Mouse (Mus musculus) CH12.LX (cell line): ENCODE data around the gene Atp5l. TPM values are rescaled to one million over a fixed set of nuclear protein-coding genes. Genes with fewer than 3 reads are reported as not detected.

ENCODE experiments used
- DNase-seq: peaks from one replicate; pipeline ENCODE4 v3.0.0-alpha.2; 2013; ENCODE audit errors: extremely low read depth
- H3K27ac ChIP-seq: 2 replicates; pipeline ENCODE4 v1.5.1; 2012; ENCODE audit warnings: low read depth, mild to moderate bottlenecking, control low read depth, moderate library complexity; ENCODE audit not compliant: insufficient read depth
- H3K27me3 ChIP-seq: replicated peaks from 2 replicates; pipeline ENCODE3; 2012; ENCODE audit warnings: inconsistent platforms
- H3K36me3 ChIP-seq, 2 experiments: replicated peaks in 1 of 2; 2 replicates each; pipeline versions ENCODE3 to v1.6.1; 2012; ENCODE audit warnings: inconsistent platforms in 1 of 2, low read length in 1 of 2, mild to moderate bottlenecking in 1 of 2, mixed read lengths in 1 of 2, moderate library complexity in 1 of 2; ENCODE audit not compliant: control insufficient read depth in 1 of 2, insufficient read depth in 1 of 2
- H3K4me1 ChIP-seq, 2 experiments: 2 replicates each; pipeline ENCODE4 v1.6.1; 2012; ENCODE audit warnings: inconsistent platforms in 1 of 2, moderate library complexity in 1 of 2; ENCODE audit not compliant: insufficient read depth in 2 of 2, control insufficient read depth in 1 of 2
- H3K4me2 ChIP-seq: 2 replicates; pipeline ENCODE4 v1.6.1; 2012; ENCODE audit warnings: low read depth, mild to moderate bottlenecking, control low read depth; ENCODE audit not compliant: poor library complexity, insufficient read depth, severe bottlenecking
- H3K4me3 ChIP-seq, 3 experiments: fragments of 150-350 bp in 1 of 3; sonication (generic) in 1 of 3; replicated peaks in 1 of 3; 2 replicates each; pipeline versions ENCODE3 to v1.5.1; 2011 to 2012; ENCODE audit warnings: low read depth in 2 of 3, low read length in 2 of 3, mild to moderate bottlenecking in 2 of 3, moderate library complexity in 2 of 3, control low read depth in 1 of 3, improper control_type of control experiment in 1 of 3, inconsistent platforms in 1 of 3, mixed read lengths in 1 of 3; ENCODE audit not compliant: poor library complexity in 1 of 3
- H3K79me2 ChIP-seq: replicated peaks from 2 replicates; pipeline ENCODE4 v1.6.1; 2012; ENCODE audit warnings: mild to moderate bottlenecking, moderate library complexity; ENCODE audit not compliant: control insufficient read depth, poor library complexity, insufficient read depth, severe bottlenecking; ENCODE audit errors: extremely low read depth
- H3K9ac ChIP-seq: 2 replicates; pipeline ENCODE4 v1.6.1; 2012; ENCODE audit warnings: low read depth, mild to moderate bottlenecking, control low read depth, moderate library complexity; ENCODE audit not compliant: insufficient read depth
- H3K9me3 ChIP-seq: replicated peaks from 2 replicates; pipeline ENCODE3; 2012; ENCODE audit warnings: low read length, inconsistent platforms, mixed read lengths
- BHLHE40 ChIP-seq: IDR thresholded peaks from 2 replicates; pipeline ENCODE4 v1.6.1; 2011; ENCODE audit warnings: mild to moderate bottlenecking, low read depth, low read length, improper control_type of control experiment
- CHD1 ChIP-seq: IDR thresholded peaks from 2 replicates; pipeline ENCODE4 v1.6.1; 2012; ENCODE audit warnings: low read depth, low read length, improper control_type of control experiment, inconsistent platforms
- CTCF ChIP-seq, 2 experiments: IDR thresholded peaks in 1 of 2; conservative IDR thresholded peaks in 1 of 2; 2 replicates each; pipeline ENCODE4 v1.5.1; 2011 to 2012; ENCODE audit warnings: low read depth in 2 of 2, low read length in 2 of 2, improper control_type of control experiment in 1 of 2, inconsistent platforms in 1 of 2, mild to moderate bottlenecking in 1 of 2, moderate library complexity in 1 of 2
- ELF1 ChIP-seq: IDR thresholded peaks from 2 replicates; pipeline ENCODE4 v1.6.1; 2014; ENCODE audit warnings: low read depth, mild to moderate bottlenecking, inconsistent platforms, low read length, improper control_type of control experiment
- EP300 ChIP-seq: IDR thresholded peaks from 2 replicates; pipeline ENCODE4 v1.6.1; 2011; ENCODE audit warnings: low read length, improper control_type of control experiment
- ETS1 ChIP-seq: conservative IDR thresholded peaks from 2 replicates; pipeline ENCODE4 v1.6.1; 2012; ENCODE audit warnings: low read depth, mild to moderate bottlenecking, inconsistent platforms, low read length, improper control_type of control experiment, moderate library complexity
- GABPA ChIP-seq: IDR thresholded peaks from 2 replicates; pipeline ENCODE4 v1.6.1; 2012; ENCODE audit warnings: low read depth, low read length, improper control_type of control experiment, inconsistent platforms; ENCODE audit not compliant: insufficient replicate concordance
- HCFC1 ChIP-seq: IDR thresholded peaks from 2 replicates; pipeline ENCODE4 v1.6.1; 2012; ENCODE audit warnings: low read depth, mild to moderate bottlenecking, inconsistent platforms, low read length, improper control_type of control experiment
- IRF4 ChIP-seq: IDR thresholded peaks from 2 replicates; pipeline ENCODE4 v1.6.1; 2014; ENCODE audit warnings: low read depth, mild to moderate bottlenecking, inconsistent platforms, low read length, improper control_type of control experiment
- KAT2A ChIP-seq: IDR thresholded peaks from 2 replicates; pipeline ENCODE4 v1.6.1; 2012; ENCODE audit warnings: low read length, improper control_type of control experiment, inconsistent platforms; ENCODE audit not compliant: insufficient replicate concordance
- MAX ChIP-seq: IDR thresholded peaks from 2 replicates; pipeline ENCODE4 v1.6.1; 2011; ENCODE audit warnings: low read length, improper control_type of control experiment
- MAZ ChIP-seq: IDR thresholded peaks from 2 replicates; pipeline ENCODE4 v1.6.1; 2012; ENCODE audit warnings: low read depth, mild to moderate bottlenecking, inconsistent platforms, low read length, improper control_type of control experiment, moderate library complexity
- MXI1 ChIP-seq: IDR thresholded peaks from 2 replicates; pipeline ENCODE4 v1.6.1; 2011; ENCODE audit warnings: mild to moderate bottlenecking, low read depth, low read length, improper control_type of control experiment
- NELFE ChIP-seq: IDR thresholded peaks from 2 replicates; pipeline ENCODE4 v1.6.1; 2011; ENCODE audit warnings: low read depth, low read length, improper control_type of control experiment
- NRF1 ChIP-seq: IDR thresholded peaks from 2 replicates; pipeline ENCODE4 v1.6.1; 2014; ENCODE audit warnings: low read depth, mild to moderate bottlenecking, inconsistent platforms, low read length, improper control_type of control experiment, moderate library complexity
- POLR2A ChIP-seq: IDR thresholded peaks from 2 replicates; pipeline ENCODE4 v1.6.1; 2011; ENCODE audit warnings: low read depth, mild to moderate bottlenecking, improper control_type of control experiment, low read length
- RAD21 ChIP-seq: IDR thresholded peaks from 2 replicates; pipeline ENCODE4 v1.6.1; 2011; ENCODE audit warnings: low read depth, mild to moderate bottlenecking, low read length, improper control_type of control experiment, moderate library complexity
- SIN3A ChIP-seq: IDR thresholded peaks from 2 replicates; pipeline ENCODE4 v1.6.1; 2012; ENCODE audit warnings: low read length, improper control_type of control experiment, inconsistent platforms
- SMC3 ChIP-seq: IDR thresholded peaks from 2 replicates; pipeline ENCODE4 v1.6.1; 2011; ENCODE audit warnings: low read depth, low read length, improper control_type of control experiment
- TBP ChIP-seq: conservative IDR thresholded peaks from 2 replicates; pipeline ENCODE4 v1.6.1; 2011; ENCODE audit warnings: low read depth, low read length, improper control_type of control experiment
- ZKSCAN1 ChIP-seq: IDR thresholded peaks from 2 replicates; pipeline ENCODE4 v1.6.1; 2012; ENCODE audit warnings: low read depth, inconsistent platforms, low read length, improper control_type of control experiment, borderline replicate concordance
- ZMIZ1 ChIP-seq: IDR thresholded peaks from 2 replicates; pipeline ENCODE4 v1.6.1; 2012; ENCODE audit warnings: low read depth, mild to moderate bottlenecking, inconsistent platforms, low read length, improper control_type of control experiment
- dilution Hi-C: fragments of 300-500 bp; cut with MboI; formaldehyde crosslinking; loops from 2 replicates; pipeline ENCODE4 v1.14.3; 2020; ENCODE audit warnings: low sequenced_read_pairs; ENCODE audit not compliant: extremely low pct_unique_long_range_greater_than_20kb, extremely low pct_ligation_motif_present
- in situ Hi-C: fragments of 300-500 bp; cut with MboI; formaldehyde crosslinking; loops from 3 replicates; pipeline ENCODE4 v1.14.3; 2019; ENCODE audit warnings: low sequenced_read_pairs, low pct_ligation_motif_present, low pct_unique_long_range_greater_than_20kb, mixed read lengths
- polyA plus RNA-seq: library from polyadenylated mRNA; unstranded; fragments of >175 nt; gene quantifications from 2 replicates; pipeline ENCODE4 v1.2.1, GENCODE M21; 2012; ENCODE audit warnings: low read depth; ENCODE audit not compliant: insufficient read length
- total RNA-seq, 2 experiments: library from RNA; depleted of rRNA; stranded (reverse); fragments of 300-350 nt in 1 of 2; fragments of >200 nt in 1 of 2; gene quantifications; 2 replicates each; pipeline ENCODE4 v1.2.3; 2012 to 2014

The Atp5l gene
- total RNA-seq (2012; rRNA removed) (490 and 550 TPM in 2 replicates), total RNA-seq (2014; rRNA removed) (689 and 720 TPM in 2 replicates), polyA plus RNA-seq (277 and 311 TPM in 2 replicates)

DNA sequence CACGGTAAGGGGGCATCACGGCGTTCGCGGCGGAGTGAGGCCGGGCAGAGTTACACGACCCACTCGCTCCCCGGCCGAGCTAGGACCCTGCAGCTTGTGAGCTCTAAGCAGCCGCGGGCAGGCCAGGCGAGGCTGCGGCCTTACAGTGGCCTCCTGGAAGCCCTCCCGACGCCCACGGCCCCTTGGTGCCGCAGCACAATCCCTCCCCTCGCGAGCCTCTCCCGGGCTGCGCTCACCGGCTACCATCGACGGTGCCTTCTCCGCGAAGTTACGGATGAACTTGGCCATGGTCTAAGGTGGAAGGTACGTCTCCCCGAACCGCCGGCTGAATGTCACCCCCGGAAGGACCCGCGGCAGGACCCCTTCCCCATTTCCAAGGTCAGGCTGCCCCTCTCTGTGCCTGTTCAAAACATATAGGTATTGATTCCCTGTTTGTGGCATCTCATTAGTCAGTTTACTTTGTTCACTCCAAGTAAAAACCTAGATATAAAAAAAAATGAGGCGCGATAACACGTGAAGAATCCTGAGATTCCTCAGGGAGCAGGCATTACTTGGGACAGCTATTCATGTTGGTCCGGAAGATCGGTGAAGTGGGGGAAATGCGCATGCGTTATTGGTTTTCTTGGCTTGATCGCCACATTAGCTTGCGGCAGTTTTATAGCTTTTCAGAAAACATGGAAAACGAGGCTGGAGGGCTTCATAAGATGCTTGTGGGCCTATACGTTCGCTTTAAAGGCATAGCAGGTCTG, at the start of gene Atp5l:
Atp5l (minus strand) TSS at position 369 of the 749 bp plus-strand sequence.
- peak; percentile 95 for DNase-seq
- Histone ChIP-seq H3K4me2 (peak within 1 kb of the TSS; percentile 84), H3K79me2 (peaks cover 44% of the 10 kb centered on the region), H3K4me1 (peaks cover 0 to 23% of the 10 kb centered on the region in 2 experiments; a peak in 2 of 4 replicates), H3K36me3 (peaks cover 0 to 31% of the 10 kb centered on the region in 2 experiments), H3K9me3 (no peaks in the 10 kb centered on the region), H3K27me3 (no peaks in the 10 kb centered on the region), H3K9ac (peak within 1 kb of the TSS; percentile 99), H3K4me3 (peak within 1 kb of the TSS; percentile 88 to 100 (median 98)), H3K27ac (peak within 1 kb of the TSS; percentile 30)
- dilution Hi-C loops, result no loop called here
- in situ Hi-C loops, result no loop called here
- TF ChIP-seq KAT2A (peak; percentile 75; the same call in 1 of the 2 replicates), ZMIZ1 (peak; percentile 43; the same call in 1 of the 2 replicates), ELF1 (peak; percentile 91), BHLHE40 (no peak), SMC3 (no peak), CTCF (conservative IDR thresholded peaks at IDR 0.05 in 1 of 2, IDR thresholded peaks at IDR 0.05 in 1 of 2; ENCODE audit: low read depth in 2 of 2, low read length in 2 of 2) (peak in 1 of 2 experiments; percentile 13; a peak in 1 of 4 replicates), ZKSCAN1 (no peak), HCFC1 (peak; percentile 89), MAZ (no peak), CHD1 (no peak), RAD21 (no peak), MAX (peak; percentile 100), EP300 (no peak), IRF4 (peak; percentile 23; the same call in 1 of the 2 replicates), GABPA (no peak; the same call in 1 of the 2 replicates), SIN3A (peak; percentile 90), MXI1 (no peak; the same call in 1 of the 2 replicates), NELFE (peak; percentile 57), TBP (peak; percentile 88), NRF1 (peak; percentile 79), ETS1 (no peak), POLR2A (peak; percentile 82)
